Mouse (Mus musculus) liver, adult 2 months (tissue): ENCODE results near the gene Prkca. TPM values are rescaled to one million over a fixed set of nuclear protein-coding genes. Genes with fewer than 3 reads are reported as not detected.

Source experiments
- DNase-seq: peaks from one replicate; pipeline ENCODE4 v3.0.0-alpha.2; 2011; ENCODE audit warnings: low read depth, low spot score; ENCODE audit errors: extremely low read depth
- H3K27ac ChIP-seq: fragments of 200-500 bp; replicated peaks from 2 replicates; pipeline ENCODE4 v1.5.1; 2012; ENCODE audit warnings: low read depth, mild to moderate bottlenecking, control low read depth, inconsistent platforms, low read length; ENCODE audit not compliant: insufficient read depth
- H3K27me3 ChIP-seq: fragments of 200-500 bp; 2 replicates; pipeline ENCODE4 v1.6.1; 2012; ENCODE audit warnings: mild to moderate bottlenecking, moderate library complexity, low read length, inconsistent platforms; ENCODE audit not compliant: control insufficient read depth, insufficient read depth
- H3K36me3 ChIP-seq: fragments of 200-500 bp; 2 replicates; pipeline ENCODE4 v1.6.1; 2012; ENCODE audit warnings: low read length, inconsistent platforms; ENCODE audit not compliant: control insufficient read depth, insufficient read depth
- H3K4me1 ChIP-seq: fragments of 200-500 bp; 2 replicates; pipeline ENCODE4 v1.6.1; 2011; ENCODE audit warnings: low read length; ENCODE audit not compliant: control insufficient read depth, insufficient read depth
- H3K4me3 ChIP-seq: fragments of 200-500 bp; 2 replicates; pipeline ENCODE4 v1.5.1; 2011; ENCODE audit warnings: low read depth, mild to moderate bottlenecking, control low read depth, low read length, moderate library complexity; ENCODE audit not compliant: insufficient read depth
- H3K79me2 ChIP-seq: fragments of 200-500 bp; 2 replicates; pipeline ENCODE4 v1.6.1; 2012; ENCODE audit warnings: inconsistent platforms, mild to moderate bottlenecking, low read length, moderate library complexity; ENCODE audit not compliant: control insufficient read depth, insufficient read depth
- H3K9ac ChIP-seq: fragments of 200-500 bp; 2 replicates; pipeline ENCODE4 v1.6.1; 2012; ENCODE audit warnings: low read depth, mild to moderate bottlenecking, control low read depth, inconsistent platforms, low read length
- CTCF ChIP-seq: fragments of 200-500 bp; IDR thresholded peaks from 2 replicates; pipeline ENCODE4 v1.5.1; 2011; ENCODE audit warnings: low read depth, low read length, control low read depth
- POLR2A ChIP-seq: fragments of 200-500 bp; IDR thresholded peaks from 2 replicates; pipeline ENCODE4 v1.6.1; 2011; ENCODE audit warnings: low read length, control low read depth; ENCODE audit not compliant: insufficient read depth; ENCODE audit errors: extremely low read depth
- WGBS: fragments of 180-500 bp; shearing (Covaris S2); methylation state at CpG from one replicate; pipeline ENCODE4 v1.1.7; 2018; 5-methylcytosine and 5-hydroxymethylcytosine counted together
- polyA plus RNA-seq: library from polyadenylated mRNA; depleted of rRNA; stranded (reverse); fragments of >200 nt; gene quantifications from 2 replicates; pipeline ENCODE4 v1.2.3, GENCODE M21; 2012; rRNA removed
- total RNA-seq: library from RNA; depleted of rRNA; stranded (reverse); fragments of >200 nt; gene quantifications from 2 replicates; pipeline ENCODE4 v1.2.3, GENCODE M21; 2014; rRNA removed

Prkca gene
- total RNA-seq (4.3 and 4.8 TPM in 2 replicates), polyA plus RNA-seq (2.3 and 2.8 TPM in 2 replicates)

DNA sequence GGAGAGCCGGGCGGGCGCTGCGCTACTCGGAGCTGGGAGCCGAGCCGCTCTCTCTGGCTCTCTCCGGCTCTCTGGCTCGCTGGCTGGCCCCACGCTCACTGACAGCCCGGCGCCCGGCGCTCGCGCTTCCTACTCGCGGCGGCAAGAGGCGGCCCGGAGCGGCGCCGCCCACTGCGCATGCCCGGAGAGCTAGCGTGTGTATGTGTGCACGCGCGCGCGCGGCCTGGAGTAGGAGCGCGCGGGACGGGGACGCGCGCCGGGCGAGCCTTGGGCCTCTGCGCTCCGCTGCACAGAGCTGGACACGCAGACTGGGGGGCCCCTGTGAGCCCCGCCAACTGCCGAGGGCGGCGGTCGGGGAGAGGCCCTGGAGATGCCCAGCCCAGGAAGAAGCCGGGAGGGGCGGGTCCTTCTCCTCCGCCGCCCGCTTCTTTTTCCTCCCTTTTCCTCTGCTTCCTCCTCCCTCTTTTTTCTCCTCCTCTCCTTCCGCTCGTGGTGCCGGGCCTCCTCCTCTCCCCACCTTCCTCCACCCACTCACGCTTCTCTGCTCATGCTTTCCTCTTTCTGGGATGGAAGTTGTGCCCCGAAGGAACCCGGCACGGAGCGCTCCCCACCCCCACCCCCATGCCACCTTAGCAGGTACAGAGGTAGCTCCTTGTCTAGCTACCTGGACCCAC lies at the start of gene Prkca:
TSS of gene Prkca (minus strand) at position 140 of the 674 bp plus-strand sequence.
- H3K4me1 ChIP-seq: peaks cover 3% of the 10 kb centered on the region; the same call in 1 of the 2 replicates
- H3K36me3 ChIP-seq: no peaks in the 10 kb centered on the region
- peak within 1 kb of the TSS; percentile 2; the same call in 1 of the 2 replicates for H3K27ac ChIP-seq
- TF ChIP-seq POLR2A: peak; percentile 78
- no peak for TF ChIP-seq CTCF
- no peaks in the 10 kb centered on the region for H3K27me3 ChIP-seq
- no peaks in the 10 kb centered on the region for H3K79me2 ChIP-seq
- H3K4me3 ChIP-seq: peak within 1 kb of the TSS; percentile 71
- peak within 1 kb of the TSS; percentile 78 for H3K9ac ChIP-seq
- WGBS: under 1% methylated on average over 55 of the region's 63 CpGs
- DNase-seq: peak; percentile 73

DNA sequence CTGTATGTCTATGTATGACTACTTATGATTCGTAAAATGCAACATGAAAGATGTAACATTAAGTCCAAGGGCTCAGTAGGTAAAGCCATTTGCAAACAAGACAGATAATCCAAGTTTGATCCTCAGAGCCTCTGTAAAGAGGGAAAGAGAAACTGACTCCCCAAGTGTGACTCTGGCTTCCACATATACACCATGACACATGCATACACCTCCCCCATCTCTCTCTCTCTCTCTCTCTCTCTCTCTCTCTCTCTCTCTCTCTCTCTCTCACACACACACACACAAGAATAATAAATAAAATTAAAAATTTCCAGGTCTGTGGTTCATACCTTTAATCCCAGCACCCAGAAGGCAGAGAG lies 41.9 kb upstream of the Prkca start:
- H3K4me1 ChIP-seq: peaks cover 12% of the 10 kb centered on the region; the same call in 1 of the 2 replicates
- no peak overlapping the region for H3K4me3 ChIP-seq
- no peak overlapping the region for H3K9ac ChIP-seq
- DNase-seq: no peak
- H3K27ac ChIP-seq: peak overlapping the region; percentile 61
- H3K36me3 ChIP-seq: no peaks in the 10 kb centered on the region
- no peak for TF ChIP-seq POLR2A
- TF ChIP-seq CTCF: no peak
- H3K27me3 ChIP-seq: no peaks in the 10 kb centered on the region
- WGBS: 49% methylated on average over 1 of the region's 1 CpGs
- no peaks in the 10 kb centered on the region for H3K79me2 ChIP-seq

DNA sequence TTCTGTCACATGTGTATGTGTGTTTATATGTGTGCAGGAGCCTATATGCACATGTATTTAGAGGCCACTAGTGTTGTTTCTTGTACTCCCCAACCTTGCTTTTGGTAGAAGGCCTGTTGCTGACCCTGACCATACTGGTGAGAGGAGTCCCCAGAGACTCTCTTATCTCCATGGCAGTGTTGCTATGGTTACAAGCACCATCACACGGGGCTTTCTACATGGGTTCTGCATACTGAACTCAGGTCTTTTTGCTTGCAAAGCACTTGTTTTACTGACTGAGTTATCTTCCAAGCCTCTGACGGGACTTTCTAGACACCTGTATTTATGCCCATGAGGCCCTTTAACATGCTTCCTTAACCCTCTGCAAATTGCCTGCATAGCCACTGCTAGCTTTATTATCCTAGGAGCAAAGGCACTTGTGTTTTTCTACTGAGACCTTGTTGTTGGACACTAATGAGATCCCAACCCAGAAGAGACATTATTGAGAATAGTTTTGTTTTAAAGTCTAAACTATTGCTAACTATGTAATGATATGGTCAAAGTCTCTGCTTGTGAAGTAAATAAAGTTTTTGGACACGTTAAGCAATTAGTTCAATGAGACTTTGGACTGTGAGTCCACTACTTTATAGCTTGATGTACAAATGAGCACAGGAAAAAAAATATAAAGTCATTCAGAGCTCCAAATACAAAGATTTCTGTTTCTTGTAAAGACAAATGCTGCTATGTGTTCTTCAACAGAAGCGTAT lies 41.4 kb upstream of the Prkca start:
- Histone ChIP-seq H3K9ac (peak overlapping the region; percentile 67; the same call in 1 of the 2 replicates), H3K27me3 (no peaks in the 10 kb centered on the region), H3K4me1 (peaks cover 12% of the 10 kb centered on the region; the same call in 1 of the 2 replicates), H3K4me3 (no peak overlapping the region), H3K36me3 (no peaks in the 10 kb centered on the region), H3K79me2 (no peaks in the 10 kb centered on the region), H3K27ac (peak overlapping the region; percentile 96)
- 18% methylated on average over 4 of the region's 4 CpGs for WGBS
- TF ChIP-seq POLR2A (no peak), CTCF (no peak)
- peak; percentile 98 for DNase-seq

DNA sequence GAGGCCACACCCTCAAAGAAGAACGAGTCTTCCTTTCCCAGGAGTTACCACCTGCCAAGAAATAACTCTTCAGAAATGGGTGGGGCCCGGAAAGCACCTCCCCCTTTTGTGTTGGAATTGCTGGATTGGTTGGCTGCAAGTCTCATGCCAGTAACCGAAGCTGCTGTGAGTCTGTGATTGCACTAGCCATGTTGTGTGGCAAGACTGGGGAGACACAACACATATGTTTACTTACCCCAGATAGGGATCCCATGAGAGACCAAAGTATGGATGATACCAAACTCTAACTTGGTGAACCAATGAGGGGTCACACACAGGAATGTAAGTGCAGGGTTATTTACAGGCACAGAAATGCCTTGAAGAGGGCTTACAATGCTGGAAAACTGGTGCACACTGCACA lies 38.9 kb upstream of the Prkca start:
- no peak for TF ChIP-seq CTCF
- TF ChIP-seq POLR2A: no peak
- H3K27me3 ChIP-seq: no peaks in the 10 kb centered on the region
- no peaks in the 10 kb centered on the region for H3K79me2 ChIP-seq
- H3K27ac ChIP-seq: no peak overlapping the region
- peaks cover 12% of the 10 kb centered on the region; the same call in 1 of the 2 replicates for H3K4me1 ChIP-seq
- H3K36me3 ChIP-seq: no peaks in the 10 kb centered on the region
- no peak overlapping the region for H3K4me3 ChIP-seq
- H3K9ac ChIP-seq: no peak overlapping the region
- WGBS: 44% methylated on average over 3 of the region's 3 CpGs
- DNase-seq: peak; percentile 58

DNA sequence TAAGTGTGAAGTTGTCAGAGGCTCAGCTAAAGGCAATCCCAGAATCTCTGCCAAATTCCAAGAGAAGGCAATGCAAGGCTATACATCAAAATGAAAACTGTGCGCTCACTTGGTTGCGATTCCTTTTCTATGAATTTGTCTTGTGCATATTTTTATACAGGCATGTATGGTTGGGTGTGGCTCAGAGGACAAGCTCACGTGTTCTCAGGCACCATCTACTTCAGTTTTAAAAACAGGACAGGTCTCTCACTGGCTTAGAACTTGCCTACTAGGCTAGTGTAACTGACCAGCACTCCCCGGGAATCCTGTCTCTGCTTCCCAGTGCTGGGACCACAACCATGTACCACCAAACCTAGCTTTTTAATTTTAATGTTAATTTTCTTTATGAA lies 34.6 kb upstream of the Prkca start:
- Histone ChIP-seq H3K27ac (no peak overlapping the region), H3K4me3 (no peak overlapping the region), H3K36me3 (no peaks in the 10 kb centered on the region), H3K79me2 (no peaks in the 10 kb centered on the region), H3K27me3 (no peaks in the 10 kb centered on the region), H3K9ac (no peak overlapping the region), H3K4me1 (no peaks in the 10 kb centered on the region; the same call in 1 of the 2 replicates)
- no peak for DNase-seq
- TF ChIP-seq POLR2A (no peak), CTCF (no peak)
- WGBS: 82% methylated on average over 4 of the region's 4 CpGs
